Mouse (Mus musculus) MEL (cell line): Measurements from ENCODE around the gene Coro2b.

Source experiments
- BHLHE40 ChIP-seq: IDR thresholded peaks from 2 replicates; pipeline ENCODE4 v1.6.1; 2012; ENCODE audit warnings: low read depth, mild to moderate bottlenecking, inconsistent platforms, low read length, improper control_type of control experiment, borderline replicate concordance
- CHD1 ChIP-seq: IDR thresholded peaks from 2 replicates; pipeline ENCODE4 v1.6.1; 2012; ENCODE audit warnings: low read depth, mild to moderate bottlenecking, inconsistent platforms, low read length, improper control_type of control experiment
- CHD2 ChIP-seq: IDR thresholded peaks from 2 replicates; pipeline ENCODE4 v1.6.1; 2011; ENCODE audit warnings: low read length, improper control_type of control experiment
- CTCF ChIP-seq, 3 experiments: IDR thresholded peaks in 2 of 3; conservative IDR thresholded peaks in 1 of 3; 2 replicates each; pipeline ENCODE4 v1.5.1; 2011 to 2012; ENCODE audit warnings: low read length in 3 of 3, low read depth in 2 of 3, mild to moderate bottlenecking in 2 of 3, improper control_type of control experiment in 1 of 3, inconsistent platforms in 1 of 3, mixed read lengths in 1 of 3, moderate library complexity in 1 of 3; ENCODE audit not compliant: control insufficient read depth in 1 of 3, insufficient read depth in 1 of 3, poor library complexity in 1 of 3, severe bottlenecking in 1 of 3
- POLR2A ChIP-seq, 2 experiments: IDR thresholded peaks; 2 replicates each; pipeline ENCODE4 v1.6.1; 2011 to 2012; ENCODE audit warnings: low read length in 2 of 2, mild to moderate bottlenecking in 2 of 2, control low read depth in 1 of 2, improper control_type of control experiment in 1 of 2, low read depth in 1 of 2, moderate library complexity in 1 of 2; ENCODE audit not compliant: control insufficient read depth in 1 of 2, insufficient read depth in 1 of 2, poor library complexity in 1 of 2
- ZNF384 ChIP-seq: IDR thresholded peaks from 2 replicates; pipeline ENCODE4 v1.6.1; 2012; ENCODE audit warnings: low read depth, mild to moderate bottlenecking, inconsistent platforms, low read length, improper control_type of control experiment

- TF ChIP-seq CHD2 = no peak
- TF ChIP-seq ZNF384 = no peak
- TF ChIP-seq CHD1 = no peak
- TF ChIP-seq CTCF (IDR thresholded peaks at IDR 0.05 in 2 of 3, conservative IDR thresholded peaks at IDR 0.05 in 1 of 3; ENCODE audit: control insufficient read depth in 1 of 3, insufficient read depth in 1 of 3, low read depth in 2 of 3, low read length in 3 of 3, poor library complexity in 1 of 3, severe bottlenecking in 1 of 3) = no peak
- no peak for TF ChIP-seq POLR2A (IDR thresholded peaks at IDR 0.05; ENCODE audit: control insufficient read depth in 1 of 2, insufficient read depth in 1 of 2, low read depth in 1 of 2, low read length in 2 of 2, poor library complexity in 1 of 2)
- TF ChIP-seq BHLHE40 = no peak
These were observed 106.1 kb downstream of the Coro2b start for GRCm38 (mm10) chr9:62430741-62431140.
